Mouse (Mus musculus) T-helper 1 cell (primary cell): ENCODE measurements around the gene Gpr176.

Source experiments
- in situ Hi-C: fragments of 300-600 bp; cut with MboI, MseI; formaldehyde crosslinking; loops from one replicate; pipeline ENCODE4 v1.15.1; 2025; ENCODE audit warnings: high pct_unique_total_duplicates

The Gpr176 gene

GRCm38 (mm10) chr2:118372901-118373571, at the start of gene Gpr176:
Gene Gpr176, minus strand, starts transcription at chr2:118373419.
- in situ Hi-C loops: no loop called here

GRCm38 (mm10) chr2:118422385-118422784, 49.2 kb upstream of the Gpr176 start:
- in situ Hi-C loops: no loop called here

GRCm38 (mm10) chr2:118421951-118422350, 48.7 kb upstream of the Gpr176 start:
- in situ Hi-C loops: no loop called here

- in situ Hi-C loops: no loop called here
Measured at GRCm38 (mm10) chr2:118418076-118418475, 44.9 kb upstream of the Gpr176 start.

- in situ Hi-C loops: no loop called here
Measured at GRCm38 (mm10) chr2:118415601-118416355, 42.6 kb upstream of the Gpr176 start.

GRCm38 (mm10) chr2:118412821-118413220, 39.6 kb upstream of the Gpr176 start:
- in situ Hi-C loops: no loop called here

- in situ Hi-C loops: no loop called here
Measured at GRCm38 (mm10) chr2:118408336-118408895, 35.2 kb upstream of the Gpr176 start.

- in situ Hi-C loops: no loop called here
Measured at GRCm38 (mm10) chr2:118406811-118407210, 33.6 kb upstream of the Gpr176 start.

- in situ Hi-C loops: no loop called here
Measured at GRCm38 (mm10) chr2:118405568-118405967, 32.3 kb upstream of the Gpr176 start.

- in situ Hi-C loops: no loop called here
Measured at GRCm38 (mm10) chr2:118404336-118404735, 31.1 kb upstream of the Gpr176 start.

GRCm38 (mm10) chr2:118401834-118402727, 28.9 kb upstream of the Gpr176 start:
- in situ Hi-C loops: no loop called here

- in situ Hi-C loops: loop anchor here (10.0 to 25.0 kb wide), 2 partner anchors 1062 to 1145 kb away; partner anchors contain the start of genes Chp1, Exd1 and Rasgrp1
Measured at GRCm38 (mm10) chr2:118399751-118400150, 26.5 kb upstream of the Gpr176 start.

- in situ Hi-C loops: loop anchor here (10.0 to 25.0 kb wide), 2 partner anchors 1054 to 1154 kb away; partner anchors contain the start of genes Chp1, Exd1 and Rasgrp1
Measured at GRCm38 (mm10) chr2:118391201-118391600, 18.0 kb upstream of the Gpr176 start.

GRCm38 (mm10) chr2:118390072-118390471, 16.9 kb upstream of the Gpr176 start:
- in situ Hi-C loops: loop anchor here (10.0 to 25.0 kb wide), 2 partner anchors 1053 to 1155 kb away; partner anchors contain the start of genes Chp1, Exd1 and Rasgrp1

GRCm38 (mm10) chr2:118389569-118389968, 16.4 kb upstream of the Gpr176 start:
- in situ Hi-C loops: loop anchor here (25.0 kb wide), 1 partner anchor 1052 kb away; the partner anchor contains the start of gene Rasgrp1

- in situ Hi-C loops: loop anchor here (25.0 kb wide), 1 partner anchor 1051 kb away; the partner anchor contains the start of gene Rasgrp1
Measured at GRCm38 (mm10) chr2:118388341-118389335, 15.4 kb upstream of the Gpr176 start, which contains the start of gene Eif2ak4. Gene Eif2ak4, plus strand, starts transcription at chr2:118388618.

GRCm38 (mm10) chr2:118383387-118383786, 10.2 kb upstream of the Gpr176 start:
- in situ Hi-C loops: loop anchor here (25.0 kb wide), 1 partner anchor 1046 kb away; the partner anchor contains the start of gene Rasgrp1

GRCm38 (mm10) chr2:118379756-118380155, 6.5 kb upstream of the Gpr176 start:
- in situ Hi-C loops: loop anchor here (25.0 kb wide), 1 partner anchor 1042 kb away; the partner anchor contains the start of gene Rasgrp1

- in situ Hi-C loops: loop anchor here (25.0 kb wide), 1 partner anchor 1039 kb away; the partner anchor contains the start of gene Rasgrp1
Measured at GRCm38 (mm10) chr2:118375931-118376330, 2.7 kb upstream of the Gpr176 start.
